Mouse (Mus musculus): ENCODE measurements around the gene H2-Ke6.
A peak's percentile ranks its signal among the peaks of the same experiment; 100 is the strongest.

The H2-Ke6 gene

DNA sequence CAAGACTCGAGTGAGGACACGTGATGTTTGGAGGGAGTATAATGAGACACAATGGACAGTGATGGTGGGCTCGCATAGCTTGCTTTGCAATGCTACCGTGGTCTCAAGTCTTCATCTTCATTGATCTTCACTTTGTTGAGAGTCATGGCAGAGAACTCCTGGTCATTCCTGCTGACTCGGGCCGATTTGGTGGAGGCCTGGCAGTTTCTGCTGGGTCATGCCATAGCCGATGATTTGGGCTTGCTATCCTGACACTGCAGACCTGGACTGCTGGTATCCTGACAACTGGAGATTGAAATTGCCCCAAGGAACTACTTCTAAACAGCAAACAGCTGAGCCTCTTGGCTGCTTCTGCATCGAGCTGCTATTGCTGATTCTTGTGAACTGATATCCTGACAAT lies 32.9 kb downstream of the H2-Ke6 start:
- DNase-seq: no peak

DNA sequence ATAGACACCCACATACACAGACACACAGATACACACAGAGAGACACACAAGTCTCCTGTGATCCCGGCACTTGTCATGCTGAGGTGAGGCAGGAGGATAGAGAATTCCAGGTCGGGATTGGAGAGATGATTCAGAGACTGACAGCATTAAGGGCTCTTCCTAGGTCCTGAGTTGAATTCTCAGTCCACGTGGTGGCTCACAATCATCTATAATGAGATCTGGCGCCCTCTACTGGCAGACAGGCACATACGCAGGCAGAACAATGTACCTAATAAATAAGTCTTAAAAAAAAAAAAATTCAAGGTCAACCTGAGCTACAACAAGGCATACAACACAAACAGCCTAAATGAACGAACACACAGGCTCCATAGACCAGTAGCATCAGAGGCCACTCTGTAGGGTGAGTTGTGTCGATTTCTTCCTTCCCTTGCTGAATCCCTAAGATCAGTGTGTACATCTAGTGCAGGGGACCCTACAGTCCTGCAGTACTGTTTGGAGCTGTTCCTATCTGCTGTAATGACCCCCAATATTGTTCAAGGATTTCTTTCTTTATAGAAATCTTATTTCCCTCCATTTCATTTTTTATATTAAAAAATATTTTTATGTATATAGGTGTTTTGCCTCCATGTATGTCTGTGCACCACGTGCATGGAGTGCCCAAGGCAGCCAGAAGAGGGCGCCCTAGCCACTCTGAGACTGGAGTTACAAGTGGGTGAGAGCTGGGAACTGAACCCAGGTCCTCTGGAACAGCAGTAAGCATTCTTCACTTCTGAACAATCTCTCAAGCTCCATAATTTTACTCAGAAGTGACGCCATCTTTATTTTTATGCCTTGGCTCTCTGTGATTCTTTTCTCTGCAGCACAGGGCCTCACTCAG lies 35.8 kb downstream of the H2-Ke6 start:
- peak; percentile 64 for DNase-seq

DNA sequence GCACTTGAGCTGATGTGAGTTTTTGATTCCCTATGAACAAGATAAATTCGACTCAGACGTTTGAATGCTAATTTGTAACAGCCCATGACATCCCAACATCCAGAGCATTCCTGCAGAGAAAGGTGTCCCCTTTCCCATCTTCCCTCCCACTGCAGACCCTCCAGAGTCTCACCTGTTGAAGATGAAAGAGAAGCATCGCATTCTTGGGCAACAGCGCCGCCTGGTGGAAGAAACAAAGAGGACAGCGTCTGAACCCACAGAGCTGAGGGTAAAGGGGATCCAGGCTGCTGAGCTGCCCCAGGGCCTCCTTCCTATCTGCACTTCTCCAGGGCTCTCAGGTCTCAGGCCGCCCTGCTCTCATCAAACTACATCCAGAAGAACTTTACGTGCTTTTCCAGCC lies 45.7 kb downstream of the H2-Ke6 start:
- DNase-seq: peak; percentile 58

DNA sequence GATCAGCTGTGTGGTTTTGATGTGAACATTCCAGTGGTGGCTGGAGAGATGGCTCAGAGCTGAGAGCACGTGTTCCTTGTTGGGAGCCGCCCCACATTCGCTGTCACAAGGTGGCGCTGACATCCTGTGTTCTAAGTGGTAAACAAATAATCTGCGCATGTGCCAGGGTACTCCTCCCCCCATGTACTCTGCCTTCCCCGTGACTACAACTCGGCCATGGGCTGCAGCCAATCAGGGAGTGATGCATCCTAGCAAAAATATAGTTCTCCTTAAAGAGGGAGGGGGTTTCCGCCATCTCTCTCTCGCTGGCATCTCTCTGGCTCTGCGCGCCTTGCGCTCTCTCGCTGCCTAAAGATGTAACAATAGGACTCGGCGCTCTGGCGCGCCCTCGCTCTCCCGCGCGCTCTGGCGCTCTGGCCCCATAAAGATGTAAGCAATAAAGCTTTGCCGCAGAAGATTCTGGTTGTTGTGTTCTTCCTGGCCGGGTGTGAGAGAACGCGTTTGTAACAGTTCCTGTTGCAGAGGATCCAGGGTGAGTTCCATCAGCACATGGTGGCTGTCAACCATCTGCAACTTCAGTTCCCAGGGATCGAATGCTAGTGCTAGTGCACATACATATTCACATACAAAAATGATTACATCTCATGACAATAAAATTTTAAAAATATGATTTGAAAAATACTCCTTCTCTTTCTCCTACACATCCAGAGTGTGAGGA lies 46.5 kb downstream of the H2-Ke6 start:
- peak; percentile 93 for DNase-seq

DNA sequence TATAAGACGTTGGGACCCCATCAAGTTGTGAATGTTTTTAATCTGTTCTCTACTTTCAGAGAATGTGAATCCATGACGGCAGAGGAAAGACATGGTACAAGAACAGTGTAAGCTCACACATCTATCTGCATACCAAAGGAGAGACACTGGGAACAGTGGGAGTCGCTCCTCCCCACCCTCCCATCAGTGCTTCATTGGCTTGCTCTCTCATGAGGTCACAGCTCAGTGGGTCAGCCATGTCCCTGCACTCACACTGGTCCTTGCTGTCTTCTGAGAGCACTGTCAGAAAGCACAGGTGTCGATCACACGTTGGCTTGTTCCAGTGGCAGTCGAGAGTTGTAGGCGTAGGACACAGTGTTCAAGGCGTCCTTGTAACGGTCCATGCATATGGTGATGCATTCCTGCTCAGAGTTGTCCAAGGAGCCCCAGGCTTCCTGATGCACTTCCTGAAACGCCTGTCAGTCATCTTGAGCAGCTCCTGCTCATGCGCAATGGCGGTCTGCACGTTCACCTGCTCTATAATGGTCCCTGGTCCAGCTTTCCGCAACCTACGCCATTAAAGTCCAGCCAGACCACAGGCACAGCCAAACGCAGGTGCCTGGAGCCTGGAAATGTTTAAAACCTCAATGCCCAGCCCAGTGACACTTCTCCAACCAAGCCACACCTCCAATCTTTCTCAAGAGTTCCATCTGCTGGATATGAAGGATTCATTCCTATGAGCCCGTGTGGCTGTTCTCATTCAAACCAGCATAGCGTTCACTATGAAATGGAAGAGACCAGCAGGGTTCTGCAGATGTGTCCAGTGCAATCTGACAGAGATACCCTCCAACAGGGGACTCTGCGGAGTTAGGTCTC lies 47.5 kb downstream of the H2-Ke6 start:
- DNase-seq: no peak

DNA sequence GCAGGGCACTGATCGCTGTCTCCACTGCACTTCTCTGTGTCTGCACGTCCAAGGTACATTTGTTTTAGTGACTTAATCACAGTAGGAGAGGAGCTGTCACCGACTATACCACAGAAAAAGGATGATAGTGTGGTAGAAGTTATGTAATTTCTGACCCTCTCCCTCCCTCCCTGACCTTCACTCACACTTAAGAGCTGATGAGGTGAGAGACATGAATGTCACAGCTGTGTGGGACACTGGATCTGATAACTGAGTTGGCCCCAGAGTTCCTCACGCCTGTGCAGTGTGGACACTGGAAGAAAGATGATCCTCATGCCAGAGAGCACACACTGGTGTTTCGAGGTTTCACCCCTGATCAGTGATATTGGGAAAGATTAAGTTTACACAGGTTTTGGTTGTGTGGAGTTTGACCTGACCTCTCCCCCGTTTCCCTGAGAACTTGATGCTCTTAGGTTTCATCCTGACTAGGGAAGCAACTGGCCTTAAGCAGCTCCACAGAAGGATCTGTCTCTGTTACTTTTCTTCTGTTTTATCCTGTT lies 48.3 kb downstream of the H2-Ke6 start:
- no peak for DNase-seq

DNA sequence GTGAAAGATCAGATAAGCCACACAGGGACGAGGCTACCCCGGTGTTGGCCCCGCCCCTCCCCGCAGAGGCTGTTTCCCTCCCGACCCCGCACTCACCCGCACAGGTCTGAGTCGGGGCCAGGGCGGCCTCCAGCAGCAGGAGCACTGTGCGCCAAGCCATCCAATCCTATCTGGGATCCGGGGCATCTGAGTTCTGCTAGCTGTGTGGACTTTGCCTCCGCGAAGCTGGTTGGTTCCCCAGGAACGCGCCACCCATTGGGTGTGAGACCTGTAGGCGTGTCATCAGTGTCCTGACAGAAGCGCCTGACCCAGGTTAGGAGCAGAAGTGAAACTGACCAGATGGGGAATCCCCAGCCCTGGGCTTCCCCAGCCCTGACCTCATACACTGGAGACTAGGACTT lies 49.2 kb downstream of the H2-Ke6 start:
- peak; percentile 92 for DNase-seq

DNA sequence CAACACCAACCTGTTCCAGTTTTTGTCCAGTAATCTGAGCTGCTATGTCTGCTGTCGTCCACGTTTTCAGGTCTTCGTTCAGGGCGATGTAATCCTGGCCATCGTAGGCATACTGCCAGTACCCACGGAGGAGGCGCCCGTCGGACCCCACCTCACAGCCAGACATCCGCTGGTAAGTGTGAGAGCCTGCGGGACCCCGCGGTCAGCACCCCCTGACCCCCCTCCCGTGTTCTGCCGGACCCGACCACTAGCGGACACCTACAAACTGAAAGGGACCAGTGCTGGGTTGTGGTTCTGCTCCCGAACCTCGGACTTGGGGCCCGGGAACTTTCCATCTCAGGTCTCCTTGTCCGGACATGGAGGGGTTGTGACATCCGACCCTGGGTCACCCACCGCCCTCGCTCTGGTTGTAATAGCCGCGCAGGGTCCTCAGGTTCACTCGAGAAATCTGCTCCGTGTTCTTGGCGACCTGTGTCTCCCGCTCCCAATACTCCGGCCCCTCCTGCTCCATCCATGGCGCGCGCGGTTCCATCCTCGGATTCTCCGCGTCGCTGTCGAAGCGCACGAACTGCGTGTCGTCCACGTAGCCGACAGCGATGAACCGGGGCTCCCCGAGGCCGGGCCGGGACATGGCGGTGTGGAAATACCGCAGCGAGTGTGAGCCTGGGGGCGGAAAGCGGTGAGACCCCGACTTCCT lies 49.9 kb downstream of the H2-Ke6 start:
- DNase-seq: no peak
